Mouse (Mus musculus): ENCODE results near the gene Cers1.

Gene Cers1

DNA sequence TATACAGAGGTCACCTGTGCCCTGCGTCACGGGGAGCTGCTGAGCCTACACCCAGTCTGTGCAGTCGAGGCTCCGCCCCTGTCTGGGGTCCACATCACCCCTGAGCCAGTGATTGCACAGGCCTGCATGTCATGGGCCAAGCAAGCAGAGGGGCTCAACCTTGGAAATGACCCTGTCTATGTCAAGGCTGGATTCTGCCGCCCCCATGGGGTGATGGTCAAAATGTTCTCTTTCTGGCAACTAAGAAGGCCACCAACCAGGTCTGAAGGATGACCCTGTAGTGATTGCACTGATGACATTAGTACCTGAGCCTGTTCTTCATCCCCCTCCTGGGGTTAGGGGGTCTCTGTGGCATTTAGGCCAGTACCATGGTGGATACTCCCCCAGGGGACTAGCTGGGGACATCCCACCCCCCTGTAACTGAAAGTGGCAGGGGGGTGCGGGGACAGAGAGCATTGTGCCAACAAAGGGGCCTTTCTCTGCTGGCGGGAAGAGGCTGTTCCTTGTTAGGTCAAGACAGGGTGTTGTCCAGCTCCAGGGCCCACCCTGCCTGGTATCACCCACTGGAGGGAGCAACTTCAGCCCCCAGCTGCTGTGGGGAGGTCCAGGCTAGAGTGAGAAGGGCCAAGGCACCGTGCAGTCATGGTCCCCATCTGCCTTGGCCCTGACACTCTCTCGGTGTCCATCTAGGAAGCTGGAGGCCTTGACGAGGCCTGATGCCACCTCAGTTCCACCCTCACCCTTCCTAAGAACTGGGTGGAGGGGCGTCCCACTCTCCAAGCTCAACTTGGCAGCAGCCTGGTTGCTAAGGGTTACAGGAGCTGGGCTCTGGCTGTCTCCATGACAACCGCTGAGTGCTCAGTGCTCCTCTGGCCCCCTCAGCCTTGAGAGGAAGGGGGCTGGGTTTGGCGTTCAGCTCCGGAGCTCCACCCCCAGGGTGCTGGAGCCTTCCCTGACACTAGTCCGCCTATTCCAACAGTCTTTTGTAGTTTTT lies 1.2 kb downstream of the Cers1 start:
- 9% methylated on average over 15 of the region's 15 CpGs for WGBS

DNA sequence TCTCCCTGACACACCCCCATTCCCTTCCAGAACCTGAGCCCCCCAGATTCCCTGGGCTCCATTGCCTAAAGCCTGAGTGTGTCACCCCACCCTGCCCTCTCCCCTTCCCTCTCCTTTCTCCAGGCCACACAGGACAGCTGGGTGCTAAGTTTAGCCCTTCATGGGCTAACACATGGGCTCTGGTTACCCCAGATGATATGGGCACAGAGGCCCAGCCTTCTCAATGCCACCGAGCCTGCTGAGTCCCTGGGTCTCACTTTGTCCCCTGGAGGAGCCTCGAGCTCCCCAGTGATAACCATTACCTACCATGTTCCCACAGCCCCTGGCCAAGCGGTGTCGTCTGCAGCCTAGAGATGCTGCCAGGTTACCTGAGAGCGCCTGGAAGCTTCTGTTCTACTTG lies 2.3 kb downstream of the Cers1 start:
- 74% methylated on average over 5 of the region's 5 CpGs for WGBS

DNA sequence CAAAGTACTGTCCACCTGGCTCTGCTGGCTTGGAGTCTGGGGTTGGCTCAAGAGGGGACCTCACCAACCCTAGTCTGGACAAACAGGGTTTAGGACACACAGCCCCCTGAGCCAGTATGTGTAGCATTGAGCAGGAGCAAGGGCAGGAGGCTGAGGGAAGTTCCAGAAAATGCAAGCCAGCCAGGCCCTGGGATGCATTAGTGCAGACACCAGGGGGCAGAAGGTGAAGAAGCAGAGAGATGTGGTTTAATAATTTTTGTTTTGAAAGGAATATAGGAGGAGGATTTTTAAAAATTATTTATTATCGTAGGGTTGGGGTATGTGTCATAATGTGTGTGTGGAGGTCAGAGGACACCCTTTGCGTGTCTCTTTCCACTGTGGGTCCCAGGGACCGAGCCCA lies 8.1 kb downstream of the Cers1 start:
- 92% methylated on average over 3 of the region's 3 CpGs for WGBS

DNA sequence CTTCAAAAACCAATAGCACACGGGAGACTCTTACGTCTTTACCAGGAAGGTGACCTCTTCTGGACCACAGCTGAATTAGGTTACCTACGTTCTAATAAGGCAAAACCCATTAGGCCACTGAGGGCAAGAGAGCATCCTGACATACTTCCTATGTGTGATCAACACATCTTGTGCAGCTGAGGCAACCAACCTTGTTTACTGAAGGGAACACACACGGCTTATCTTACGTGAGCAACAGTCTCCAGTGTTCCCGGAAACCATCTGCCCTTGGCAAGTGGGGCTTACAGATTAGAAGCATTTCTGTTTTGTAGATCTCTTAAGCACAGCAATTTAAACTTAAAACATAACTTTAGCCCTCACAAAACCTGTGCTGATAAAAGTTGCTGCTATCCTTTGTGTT lies 11.9 kb downstream of the Cers1 start:
- WGBS: 72% methylated on average over 6 of the region's 6 CpGs

DNA sequence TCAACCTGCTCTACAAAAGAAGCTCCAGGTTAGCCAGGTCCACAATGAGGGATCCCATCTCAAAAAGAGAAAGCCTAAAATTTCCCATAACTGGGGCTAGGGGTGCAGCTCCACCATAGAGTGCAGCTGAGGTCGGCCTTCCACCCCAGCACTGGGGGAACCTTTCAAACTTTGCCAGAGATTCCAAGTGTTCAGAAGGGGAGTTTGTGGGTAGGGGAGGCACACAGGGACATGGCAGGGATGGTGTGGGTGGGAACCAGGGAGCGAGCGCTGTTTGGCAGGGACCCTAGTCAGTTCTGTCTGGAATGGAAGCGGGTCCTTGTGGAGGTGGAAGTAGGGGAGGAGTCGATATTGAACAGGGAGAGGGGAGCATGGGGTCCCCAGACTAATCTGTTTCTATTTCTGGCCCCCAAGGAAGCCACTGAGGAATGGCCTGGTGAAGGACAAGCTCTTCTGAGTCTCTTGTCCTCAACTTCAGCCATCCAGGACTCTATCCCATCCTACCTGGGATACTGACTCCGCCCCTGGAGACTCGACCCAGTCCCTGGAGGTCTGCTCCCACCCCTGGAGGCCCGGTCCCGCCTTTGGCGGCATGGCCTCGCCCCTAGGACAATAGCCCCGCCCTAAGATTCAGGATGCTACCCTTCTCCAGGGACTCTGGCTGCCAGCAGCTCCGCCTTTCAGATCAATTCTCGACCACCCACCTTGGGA lies 13.7 kb downstream of the Cers1 start, which contains the start of gene Gdf1:
Gene Gdf1, plus strand, starts transcription at position 694 of the 711 bp plus-strand sequence.
- WGBS: 35% methylated on average over 14 of the region's 14 CpGs

DNA sequence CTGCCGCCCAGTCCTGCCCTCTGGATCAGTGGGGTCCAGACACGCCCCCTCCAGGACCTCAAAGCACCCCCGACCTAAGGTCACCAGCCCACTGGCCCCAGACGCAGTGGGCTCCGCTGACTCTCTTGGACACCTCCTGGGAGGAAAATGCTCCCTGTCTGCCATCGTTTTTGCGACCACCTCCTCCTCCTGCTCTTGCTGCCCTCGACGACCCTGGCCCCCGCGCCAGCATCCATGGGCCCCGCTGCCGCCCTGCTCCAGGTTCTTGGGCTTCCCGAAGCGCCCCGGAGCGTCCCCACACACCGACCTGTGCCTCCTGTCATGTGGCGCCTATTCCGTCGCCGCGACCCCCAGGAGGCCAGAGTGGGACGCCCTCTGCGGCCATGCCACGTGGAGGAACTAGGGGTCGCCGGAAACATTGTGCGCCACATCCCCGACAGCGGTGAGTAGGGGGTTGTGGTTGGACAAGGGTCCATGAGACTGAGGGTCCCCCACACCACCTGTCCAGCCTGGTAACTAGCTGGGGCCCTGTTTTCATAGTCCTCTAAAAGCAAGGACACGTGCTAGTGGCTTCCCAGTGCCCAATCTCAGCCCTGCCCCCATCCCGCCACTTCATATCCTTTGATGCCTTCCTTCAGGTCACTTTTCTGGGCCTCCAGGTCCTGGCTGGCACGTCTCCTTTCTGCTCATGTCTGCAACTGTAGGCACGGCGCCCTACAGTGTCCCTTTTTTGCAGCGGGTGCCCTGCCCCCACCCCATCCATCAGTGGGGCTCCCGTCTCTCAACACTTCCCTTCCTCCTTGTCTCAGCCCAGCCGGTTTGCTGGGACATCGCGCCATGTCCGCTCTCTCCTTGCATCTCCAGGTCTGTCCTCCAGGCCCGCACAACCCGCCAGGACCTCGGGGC lies 14.5 kb downstream of the Cers1 start:
- WGBS: 24% methylated on average over 45 of the region's 45 CpGs

DNA sequence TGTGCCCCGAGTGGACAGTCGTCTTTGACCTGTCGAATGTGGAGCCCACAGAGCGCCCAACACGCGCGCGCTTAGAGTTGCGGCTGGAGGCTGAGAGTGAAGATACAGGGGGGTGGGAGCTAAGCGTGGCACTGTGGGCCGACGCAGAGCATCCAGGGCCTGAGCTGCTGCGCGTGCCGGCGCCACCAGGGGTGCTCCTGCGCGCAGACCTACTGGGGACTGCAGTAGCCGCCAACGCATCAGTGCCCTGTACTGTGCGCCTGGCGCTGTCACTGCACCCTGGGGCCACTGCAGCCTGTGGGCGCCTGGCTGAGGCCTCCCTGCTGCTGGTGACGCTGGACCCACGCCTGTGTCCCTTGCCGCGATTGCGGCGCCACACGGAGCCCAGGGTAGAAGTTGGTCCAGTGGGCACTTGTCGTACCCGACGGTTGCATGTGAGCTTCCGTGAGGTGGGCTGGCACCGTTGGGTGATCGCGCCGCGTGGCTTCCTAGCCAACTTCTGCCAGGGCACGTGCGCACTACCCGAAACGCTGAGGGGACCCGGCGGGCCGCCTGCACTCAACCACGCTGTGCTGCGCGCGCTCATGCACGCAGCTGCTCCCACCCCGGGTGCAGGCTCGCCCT lies 15.3 kb downstream of the Cers1 start:
- WGBS: 27% methylated on average over 53 of the region's 53 CpGs

DNA sequence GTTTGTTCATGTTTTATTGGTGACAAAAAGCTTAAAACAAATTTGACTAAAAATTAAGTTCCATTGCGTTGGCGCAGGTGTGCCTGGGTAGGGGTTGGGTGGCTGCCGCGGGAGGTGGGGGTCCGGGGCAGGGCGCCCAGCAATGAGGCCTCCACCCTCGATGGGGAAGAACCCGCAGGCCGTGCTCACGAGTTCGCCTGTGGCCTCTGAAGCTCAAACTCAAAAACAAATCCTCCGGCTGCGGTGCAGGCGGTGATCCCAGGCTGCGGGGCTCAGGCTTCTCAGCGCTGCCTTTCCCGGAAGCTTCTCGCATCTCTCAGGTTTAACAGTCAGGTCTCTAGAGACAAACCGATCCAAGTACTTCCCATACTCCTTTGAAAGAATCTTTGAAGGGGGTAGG lies 16.0 kb downstream of the Cers1 start:
- whole genome bisulfite sequencing: 50% methylated on average over 19 of the region's 19 CpGs

DNA sequence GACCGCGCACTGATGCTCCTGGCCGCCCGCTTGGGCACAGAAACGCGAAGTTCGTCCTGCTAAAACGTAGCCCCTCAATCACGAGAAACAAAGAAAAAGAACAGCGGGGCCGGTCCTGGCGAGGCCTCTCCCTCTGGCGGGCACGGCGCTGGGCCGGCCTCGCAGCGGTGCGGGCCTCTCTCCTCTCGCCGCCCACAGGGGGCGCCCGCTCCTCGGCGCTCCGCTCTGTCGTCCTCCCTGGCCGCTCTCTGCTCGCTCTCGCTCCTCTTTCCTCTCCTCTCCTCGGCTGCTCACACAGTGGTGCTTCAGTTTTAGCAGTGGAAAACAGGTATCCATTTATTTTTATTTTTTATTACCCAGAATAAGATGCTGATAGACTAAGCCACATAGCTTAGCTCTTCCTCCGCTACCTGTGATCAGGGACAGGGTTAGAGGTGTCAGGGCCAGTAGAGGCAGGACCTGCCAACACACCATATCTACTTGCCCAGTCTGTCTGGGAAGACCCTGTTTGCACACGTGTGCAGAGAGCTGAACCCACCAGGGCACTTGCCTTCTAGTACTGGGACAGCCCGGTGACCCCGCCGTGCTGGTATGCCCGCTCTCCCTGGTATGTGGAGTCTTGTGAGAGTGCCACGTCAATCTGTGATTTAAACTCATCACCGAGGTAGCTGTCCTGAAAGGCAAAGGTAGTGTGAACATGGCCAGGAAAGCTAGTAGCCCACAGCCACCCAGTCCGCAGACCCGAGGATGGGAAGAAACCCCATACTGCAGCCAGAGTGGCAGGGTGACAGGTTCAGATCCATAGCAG lies 16.7 kb downstream of the Cers1 start:
- 29% methylated on average over 41 of the region's 41 CpGs for WGBS

DNA sequence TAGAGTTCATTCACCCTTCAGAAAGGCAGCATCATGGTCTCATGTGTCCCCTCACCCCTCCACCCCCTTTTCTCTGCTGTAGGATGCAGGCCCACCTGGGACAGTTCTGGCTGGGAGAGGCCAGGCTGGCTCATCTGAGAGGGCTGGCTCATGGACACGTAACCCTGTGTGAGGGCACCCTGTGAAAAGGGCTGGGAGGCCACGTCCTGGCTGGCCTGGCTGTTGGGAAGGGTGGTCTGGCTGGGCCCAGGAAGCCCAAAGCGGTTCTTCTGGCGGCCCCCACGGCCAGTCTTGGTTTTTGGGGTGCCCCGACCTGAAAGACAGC lies 17.3 kb downstream of the Cers1 start:
- 91% methylated on average over 6 of the region's 6 CpGs for WGBS

DNA sequence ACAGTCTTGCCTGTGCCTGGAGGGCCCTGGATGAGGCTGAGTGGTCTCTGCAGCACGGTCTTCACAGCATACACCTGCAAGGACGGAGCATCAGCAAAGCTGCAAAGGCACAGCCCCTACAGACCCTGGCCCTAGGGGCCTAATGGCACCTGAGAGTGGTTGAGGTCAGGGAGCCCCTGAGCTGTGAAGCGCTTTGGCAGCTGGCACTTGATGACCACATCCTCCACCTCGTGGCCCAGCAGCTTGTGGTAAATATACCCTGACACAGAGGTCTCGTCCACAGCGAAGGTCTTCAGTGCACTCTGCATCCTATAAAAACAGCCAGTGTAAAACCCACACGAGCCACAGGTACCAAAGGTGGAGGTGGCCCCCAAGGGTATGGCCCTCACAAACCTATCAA lies 23.4 kb downstream of the Cers1 start:
- 87% methylated on average over 7 of the region's 7 CpGs for WGBS

DNA sequence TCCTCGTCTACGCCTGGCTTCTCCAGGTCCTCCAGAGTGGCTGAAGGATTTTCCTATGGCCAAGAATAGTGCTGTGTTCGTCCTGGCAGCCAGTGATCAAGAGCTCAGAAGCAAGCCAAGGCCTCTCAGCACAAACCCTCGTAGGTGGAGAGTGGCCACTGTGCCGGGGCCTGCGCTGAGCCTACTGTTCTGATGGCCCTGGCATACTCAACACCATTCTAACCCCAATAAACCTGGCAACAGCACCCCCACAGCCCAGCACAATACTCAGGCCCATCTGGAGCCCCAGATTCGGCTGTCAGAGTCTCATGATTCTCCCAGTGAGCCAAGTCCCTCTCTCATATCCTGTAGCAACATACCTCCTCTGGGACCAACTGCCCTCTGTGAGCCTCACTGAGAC lies 25.1 kb downstream of the Cers1 start:
- WGBS: 57% methylated on average over 7 of the region's 7 CpGs

DNA sequence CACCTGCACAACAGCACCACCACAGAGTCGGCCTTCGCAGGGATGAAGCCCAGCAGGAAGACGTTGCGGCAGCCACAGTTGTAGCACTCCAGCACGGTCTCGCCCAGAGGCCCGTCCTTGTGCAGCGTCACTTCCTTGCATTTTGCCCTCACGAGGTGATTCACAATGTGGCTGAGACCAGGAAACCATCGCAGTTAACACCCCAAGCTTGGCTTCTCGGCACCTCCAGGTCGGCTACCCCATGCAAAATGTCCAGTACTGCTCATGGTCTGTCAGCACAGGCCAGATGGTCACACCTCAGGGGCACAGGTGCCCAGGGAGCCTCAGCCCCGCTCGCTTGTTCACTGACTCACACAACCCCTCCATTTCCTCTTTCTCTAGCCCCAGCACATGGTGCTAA lies 26.4 kb downstream of the Cers1 start:
- WGBS: 87% methylated on average over 14 of the region's 14 CpGs

DNA sequence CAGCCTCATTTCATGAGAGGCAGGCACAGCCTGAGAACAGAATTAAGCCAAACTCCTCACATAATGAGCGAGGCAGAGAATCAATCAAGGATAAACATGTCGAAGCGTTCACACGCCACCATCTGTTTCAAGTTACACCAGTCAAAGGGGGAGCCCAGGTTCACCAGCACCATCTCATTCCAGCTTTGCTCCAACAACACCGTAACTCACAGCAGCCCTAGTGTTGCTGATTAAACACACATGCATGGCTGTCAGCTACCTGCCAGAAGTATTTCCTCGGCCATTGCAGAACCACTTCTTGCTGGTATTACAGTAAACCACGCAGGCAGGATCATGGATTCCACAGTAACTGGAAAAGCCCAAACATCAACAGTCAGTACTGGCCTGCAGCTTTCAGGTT lies 27.5 kb downstream of the Cers1 start:
- 56% methylated on average over 7 of the region's 7 CpGs for WGBS

DNA sequence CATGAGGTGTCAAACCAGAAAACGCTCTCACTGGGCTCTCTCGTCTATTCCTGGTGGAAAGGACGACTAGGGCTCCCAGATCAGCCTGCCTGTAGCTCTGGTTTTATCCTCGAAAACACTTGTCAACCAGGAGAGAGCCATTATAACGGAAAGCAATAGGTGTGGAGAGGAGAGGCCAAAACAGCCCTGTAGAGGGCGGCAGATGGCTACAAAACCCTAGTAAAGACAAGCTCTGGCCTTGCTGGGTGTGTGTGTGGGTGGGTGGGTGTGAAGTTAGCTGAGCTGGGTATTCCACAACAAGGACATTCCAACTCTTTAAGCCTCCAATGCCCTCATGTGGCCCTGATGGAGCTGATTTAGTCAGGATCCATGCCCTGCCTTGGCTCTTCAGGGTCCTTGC lies 28.1 kb downstream of the Cers1 start:
- WGBS: 42% methylated on average over 6 of the region's 6 CpGs

DNA sequence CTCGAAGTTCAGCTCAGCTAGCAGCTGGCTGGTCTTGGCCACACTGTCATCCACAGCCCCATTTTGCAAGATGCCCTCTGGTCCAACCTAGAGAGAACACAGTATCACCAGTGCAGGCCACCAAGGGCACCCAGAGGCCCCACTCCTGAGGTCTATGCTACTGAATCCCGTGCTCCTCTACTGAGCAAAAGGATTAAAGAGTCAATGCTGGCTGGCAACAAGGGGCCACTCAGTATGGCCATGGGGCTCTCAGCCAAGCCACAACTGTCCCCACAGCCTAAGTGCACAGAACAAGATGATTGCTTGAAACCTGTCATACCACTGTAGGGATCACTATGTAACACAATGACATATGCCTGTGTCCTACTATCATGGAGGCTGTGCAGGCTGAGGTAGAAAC lies 28.7 kb downstream of the Cers1 start:
- WGBS: 71% methylated on average over 2 of the region's 2 CpGs

DNA sequence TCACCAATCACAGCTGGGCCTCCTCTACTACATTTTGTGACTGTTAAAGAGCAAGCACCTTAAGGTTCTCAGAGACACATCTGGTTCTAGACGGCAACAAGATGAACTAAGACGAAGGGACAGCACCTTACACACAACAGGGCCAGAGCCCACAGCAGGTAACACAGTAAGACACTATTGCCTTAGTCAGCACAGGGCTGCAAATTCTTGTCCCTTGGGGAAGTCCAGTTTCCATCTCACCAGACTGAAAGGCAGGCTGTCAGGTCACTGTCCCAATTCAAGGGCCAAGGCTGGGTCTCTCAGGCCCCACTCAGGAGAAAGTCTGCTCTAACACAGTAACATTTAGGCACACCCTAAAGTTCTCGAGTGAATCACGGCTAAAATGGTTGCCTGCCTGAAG lies 31.9 kb downstream of the Cers1 start:
- 72% methylated on average over 4 of the region's 4 CpGs for WGBS

DNA sequence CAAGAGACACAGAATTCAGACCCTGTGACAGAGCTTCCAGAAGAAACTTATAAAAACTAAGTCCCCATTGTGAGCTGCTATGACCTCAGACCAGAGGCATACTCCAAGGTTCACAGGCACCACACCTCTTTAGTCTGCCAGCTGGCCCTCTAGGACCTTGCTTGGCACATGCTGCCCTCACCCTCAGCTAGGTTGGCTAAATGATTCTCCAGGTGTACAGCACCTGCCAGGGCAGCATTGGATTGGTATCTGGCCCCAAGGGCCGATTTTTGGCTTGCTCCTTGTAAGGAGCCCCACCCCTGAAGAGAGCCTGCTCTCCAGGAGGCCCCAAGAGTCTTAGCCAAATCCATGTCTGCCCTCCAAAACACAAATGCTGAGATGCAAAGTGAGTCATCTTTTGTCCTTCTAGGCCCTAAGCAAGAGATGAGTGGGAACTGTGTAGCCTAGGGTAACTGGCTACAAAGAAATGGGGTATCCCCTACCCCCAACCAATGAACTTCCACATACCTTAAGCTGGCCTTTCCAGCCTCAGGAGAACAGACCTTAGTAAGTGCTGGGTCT lies 32.4 kb downstream of the Cers1 start:
- 58% methylated on average over 1 of the region's 1 CpGs for WGBS

DNA sequence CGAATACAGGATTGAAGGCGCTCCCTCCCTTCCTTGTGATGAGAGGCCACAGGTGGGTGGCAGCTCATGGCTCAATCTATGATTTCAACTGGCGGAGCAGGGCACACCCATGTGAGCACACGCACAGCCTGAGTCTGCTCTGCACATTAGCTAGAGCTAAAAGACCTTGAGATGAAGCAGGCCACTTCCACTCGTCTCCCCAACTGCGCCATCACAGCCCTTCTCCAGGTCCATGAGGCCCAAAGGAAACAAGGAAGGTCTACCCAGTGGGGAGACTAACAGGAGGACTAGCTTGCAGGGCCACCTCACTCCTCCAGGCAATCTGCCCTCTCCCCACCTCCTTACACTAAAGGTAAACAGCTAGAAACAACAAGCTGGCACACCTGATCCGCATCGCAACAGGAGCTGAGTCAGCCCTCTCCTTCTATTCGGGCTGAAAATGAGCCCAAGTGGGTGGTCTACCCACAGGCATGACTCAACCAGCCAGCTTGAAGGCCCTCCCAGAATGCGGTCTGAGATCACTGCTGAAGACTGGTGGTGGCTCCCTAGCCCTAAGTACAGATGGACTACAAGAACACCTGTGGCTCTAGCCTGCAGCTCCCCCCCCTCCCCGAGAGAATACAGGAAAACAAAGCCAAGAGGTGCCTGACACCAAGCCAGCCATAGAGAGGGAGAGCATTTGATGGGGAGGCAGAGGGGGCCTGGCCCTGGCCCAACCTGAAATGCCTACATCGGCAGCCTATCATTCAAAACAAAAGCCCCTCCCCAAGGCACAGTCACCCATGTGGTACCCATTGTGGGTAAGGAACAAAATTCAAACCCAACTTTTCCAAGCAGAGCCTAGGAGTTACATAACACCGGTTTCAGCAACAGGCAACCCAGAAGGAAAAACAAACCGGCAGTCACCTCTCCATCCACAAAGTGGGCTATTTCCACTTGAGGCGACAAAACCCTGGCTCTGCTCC lies 35.7 kb downstream of the Cers1 start:
- 22% methylated on average over 15 of the region's 15 CpGs for WGBS
